Mouse (Mus musculus) embryonic fibroblast, embryonic 13.5 days (primary cell): ENCODE data around the gene Npepl1.

Experiments used
- CTCF ChIP-seq: IDR thresholded peaks from 2 replicates; pipeline ENCODE4 v1.5.1; 2011; ENCODE audit warnings: mild to moderate bottlenecking, control low read depth, low read length, moderate library complexity, borderline replicate concordance; ENCODE audit not compliant: insufficient read depth
- POLR2A ChIP-seq: IDR thresholded peaks from 2 replicates; pipeline ENCODE4 v1.6.1; 2011; ENCODE audit warnings: low read depth, mild to moderate bottlenecking, control low read depth, low read length, moderate library complexity

GRCm38 (mm10) chr2:174126522-174127375, 16.6 kb downstream of the Npepl1 start:
- TF ChIP-seq CTCF (no peak), POLR2A (no peak)
